8 mouse cellular contexts compared by ENCODE assay signal in genomic region chr5:3802433-3803291, GRCm38 (mm10). TPM values are rescaled to one million over a fixed set of nuclear protein-coding genes. Genes with fewer than 3 reads are reported as not detected.
DNase-seq lines count a peak whose midpoint lies in the region; ATAC-seq lines count a peak whose summit lies in the region.

TSS of gene Ankib1 (minus strand) at chr5:3802925.
TSS of gene Krit1 (plus strand) at chr5:3803184.

- H3K9ac ChIP-seq in heart, embryonic 15.5 days = peak within 1 kb of the TSS; percentile 84
- peak within 1 kb of the TSS; percentile 81 for H3K9ac ChIP-seq in liver, embryonic 15.5 days
- H3K9ac ChIP-seq in neural tube, embryonic 12.5 days = peak within 1 kb of the TSS; percentile 88

- no peaks in the 10 kb centered on the region for H3K9me3 ChIP-seq in forebrain, embryonic 10.5 days
- H3K9me3 ChIP-seq in heart, embryonic 15.5 days (replicated peaks) = no peaks in the 10 kb centered on the region
- H3K9me3 ChIP-seq in liver, embryonic 15.5 days (replicated peaks) = no peaks in the 10 kb centered on the region
- H3K9me3 ChIP-seq in neural tube, embryonic 12.5 days = no peaks in the 10 kb centered on the region

- no peaks in the 10 kb centered on the region for H3K27me3 ChIP-seq in forebrain, embryonic 10.5 days (ENCODE audit: poor library complexity, severe bottlenecking)
- H3K27me3 ChIP-seq in heart, embryonic 15.5 days = no peaks in the 10 kb centered on the region
- H3K27me3 ChIP-seq in liver, embryonic 15.5 days = no peaks in the 10 kb centered on the region
- no peaks in the 10 kb centered on the region for H3K27me3 ChIP-seq in neural tube, embryonic 12.5 days (replicated peaks)

- peak within 1 kb of the TSS; percentile 88 for H3K4me3 ChIP-seq in forebrain, embryonic 10.5 days
- H3K4me3 ChIP-seq in heart, embryonic 15.5 days = peak within 1 kb of the TSS; percentile 97
- H3K4me3 ChIP-seq in liver, embryonic 15.5 days (replicated peaks) = peak within 1 kb of the TSS; percentile 98
- peak within 1 kb of the TSS; percentile 86 for H3K4me3 ChIP-seq in neural tube, embryonic 12.5 days

- ATAC-seq in CD4-positive, CD25-positive, alpha-beta regulatory T cell, adult 4 months = peak; percentile 75
- peak; percentile 92 for ATAC-seq in heart, embryonic 15.5 days (replicated peaks; ENCODE audit: insufficient number of reproducible peaks, insufficient read depth, low FRiP score, low read depth)
- ATAC-seq in liver, embryonic 15.5 days (ENCODE audit: insufficient read depth) = peak; percentile 88
- peak; percentile 95 for ATAC-seq in neural tube, embryonic 12.5 days (ENCODE audit: low FRiP score, low read depth)

- peak within 1 kb of the TSS; percentile 75 for H3K4me2 ChIP-seq in heart, embryonic 15.5 days
- peak within 1 kb of the TSS; percentile 84 for H3K4me2 ChIP-seq in liver, embryonic 15.5 days
- H3K4me2 ChIP-seq in neural tube, embryonic 12.5 days (replicated peaks) = peak within 1 kb of the TSS; percentile 82

- peaks cover 31% of the 10 kb centered on the region for H3K4me1 ChIP-seq in forebrain, embryonic 10.5 days
- H3K4me1 ChIP-seq in heart, embryonic 15.5 days (replicated peaks) = peaks cover 8% of the 10 kb centered on the region
- H3K4me1 ChIP-seq in liver, embryonic 15.5 days (replicated peaks) = peaks cover 38% of the 10 kb centered on the region
- peaks cover 5% of the 10 kb centered on the region for H3K4me1 ChIP-seq in neural tube, embryonic 12.5 days

- no peaks in the 10 kb centered on the region for H3K36me3 ChIP-seq in forebrain, embryonic 10.5 days (replicated peaks)
- H3K36me3 ChIP-seq in heart, embryonic 15.5 days = peaks cover 3% of the 10 kb centered on the region
- H3K36me3 ChIP-seq in liver, embryonic 15.5 days (replicated peaks) = no peaks in the 10 kb centered on the region
- no peaks in the 10 kb centered on the region for H3K36me3 ChIP-seq in neural tube, embryonic 12.5 days

- peak; percentile 76 for DNase-seq in c-Kit-negative CD71-positive TER-119-positive erythroid progenitor cells, embryonic 14.5 days (ENCODE audit: low read depth, low spot score)
- DNase-seq in forebrain, embryonic 10.5 days (ENCODE audit: extremely low spot score, low spot score) = peak; percentile 89
- DNase-seq in kidney, postnatal 36 days = peak; percentile 92 to 96
- DNase-seq in telencephalon, adult 2 months (ENCODE audit: low read depth, low spot score) = peak; percentile 87

- peak within 1 kb of the TSS; percentile 94 for H3K27ac ChIP-seq in forebrain, embryonic 10.5 days
- H3K27ac ChIP-seq in heart, embryonic 15.5 days = peak within 1 kb of the TSS; percentile 90
- peak within 1 kb of the TSS; percentile 94 for H3K27ac ChIP-seq in liver, embryonic 15.5 days (replicated peaks)
- H3K27ac ChIP-seq in neural tube, embryonic 12.5 days = peak within 1 kb of the TSS; percentile 88

- WGBS in forebrain, embryonic 10.5 days = under 1% methylated on average over 108 of the region's 109 CpGs
- under 1% methylated on average over 107 of the region's 109 CpGs for WGBS in heart, embryonic 15.5 days
- WGBS in liver, embryonic 15.5 days (ENCODE audit: insufficient replicate concordance) = under 1% methylated on average over 104 of the region's 109 CpGs
- WGBS in neural tube, embryonic 12.5 days = under 1% methylated on average over 105 of the region's 109 CpGs

RNA-seq across cellular contexts. Expression of gene Ankib1, which starts in this region (rescaled TPM):
- 10 to 100 TPM; 13.7 to 17.5 TPM for polyA plus RNA-seq in CD4-positive, CD25-positive, alpha-beta regulatory T cell, adult 4 months (2017; shearing (Covaris generic))
- 9.7 and 9.9 TPM in 2 replicates for polyA plus RNA-seq in forebrain, embryonic 10.5 days (2016; fragmentation: Nextera tagmentation; extraction: Ambion mirVana)
- polyA plus RNA-seq in heart, embryonic 15.5 days (2015; fragmentation: Nextera tagmentation; extraction: Ambion mirVana) = 5.0 and 6.8 TPM in 2 replicates
- polyA plus RNA-seq in liver, embryonic 15.5 days (2015; fragmentation: Nextera tagmentation; extraction: Ambion mirVana) = 3.4 and 3.5 TPM in 2 replicates
- polyA plus RNA-seq in neural tube, embryonic 12.5 days (2016; fragmentation: Nextera tagmentation; extraction: Ambion mirVana) = 21.7 and 21.9 TPM in 2 replicates

RNA-seq across cellular contexts. Expression of gene Krit1, which starts in this region (rescaled TPM):
- polyA plus RNA-seq in CD4-positive, CD25-positive, alpha-beta regulatory T cell, adult 4 months (2017; shearing (Covaris generic)) = 100 to 1,000 TPM; 118 to 129 TPM
- 61.5 and 63.3 TPM in 2 replicates for polyA plus RNA-seq in forebrain, embryonic 10.5 days (2016; fragmentation: Nextera tagmentation; extraction: Ambion mirVana)
- 34.9 and 35.8 TPM in 2 replicates for polyA plus RNA-seq in heart, embryonic 15.5 days (2015; fragmentation: Nextera tagmentation; extraction: Ambion mirVana)
- polyA plus RNA-seq in liver, embryonic 15.5 days (2015; fragmentation: Nextera tagmentation; extraction: Ambion mirVana) = 17.8 and 18.1 TPM in 2 replicates
- polyA plus RNA-seq in neural tube, embryonic 12.5 days (2016; fragmentation: Nextera tagmentation; extraction: Ambion mirVana) = 69.4 and 73.5 TPM in 2 replicates

Comparison
In these comparisons a context has a peak if more than half of its experiments do, and no peak if none do; other contexts are left out.
1. Peak in every context shown above with its lines: DNase-seq, ATAC-seq, H3K4me3 ChIP-seq and H3K27ac ChIP-seq.